Mouse (Mus musculus): ENCODE data around the gene Glis2. TPM values are rescaled to one million over a fixed set of nuclear protein-coding genes. Genes with fewer than 3 reads are reported as not detected.
A peak's percentile ranks its signal among the peaks of the same experiment; 100 is the strongest.

Glis2 gene
- polyA plus RNA-seq, 1 experiment from 2014 or later: 22.2 TPM

DNA sequence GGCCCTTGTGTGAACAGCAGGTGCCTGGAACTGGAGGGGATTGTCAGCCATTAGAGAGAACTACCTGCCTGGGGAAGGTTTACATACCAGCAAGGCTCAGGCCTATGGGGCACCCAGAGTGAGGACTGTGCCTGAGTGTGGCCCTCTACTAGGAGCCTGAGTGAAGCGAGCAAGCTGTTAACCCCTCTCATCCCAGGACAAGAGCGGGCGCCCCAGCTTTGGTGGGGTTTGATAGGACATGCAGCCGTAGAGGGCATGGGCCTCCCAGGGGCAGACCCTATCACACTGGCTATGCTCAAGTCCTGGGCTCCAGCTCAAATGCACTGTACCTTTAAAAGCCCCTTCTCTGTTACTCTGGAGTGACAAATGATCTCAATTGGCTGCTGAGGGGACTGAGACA is 52.3 kb downstream of the Glis2 start:
- Histone ChIP-seq H3K4me2 (no peak overlapping the region), H3K36me3 (peaks cover 46% of the 10 kb centered on the region), H3K9me3 (no peaks in the 10 kb centered on the region), H3K27me3 (no peaks in the 10 kb centered on the region), H3K27ac (replicated peaks) (no peak overlapping the region), H3K9ac (no peak overlapping the region; the same call in 1 of the 2 replicates), H3K4me3 (no peak overlapping the region), H3K4me1 (replicated peaks) (peaks cover 56% of the 10 kb centered on the region)
- ATAC-seq (ENCODE audit: low read depth): no peak
- 64% methylated on average over 4 of the region's 4 CpGs for WGBS

- H3K27me3 ChIP-seq: no peaks in the 10 kb centered on the region
- 71% methylated on average over 13 of the region's 13 CpGs for WGBS
- H3K4me3 ChIP-seq: no peak overlapping the region
- H3K9me3 ChIP-seq: no peaks in the 10 kb centered on the region
- H3K27ac ChIP-seq (replicated peaks): 0 out of 2 replicates have a peak overlapping the region, but pooled peaks have one; percentile 18
- ATAC-seq (ENCODE audit: low read depth): no peak
- no peak overlapping the region for H3K4me2 ChIP-seq
- 0 out of 2 replicates have a peak overlapping the region, but pooled peaks have one; percentile 17 for H3K9ac ChIP-seq
- peaks cover 52% of the 10 kb centered on the region for H3K4me1 ChIP-seq (replicated peaks)
- peaks cover 55% of the 10 kb centered on the region for H3K36me3 ChIP-seq
Measured at GRCm38 (mm10) chr16:4647651-4648141, 53.2 kb downstream of the Glis2 start.

GRCm38 (mm10) chr16:4648416-4649023 is 54.0 kb downstream of the Glis2 start:
- 88% methylated on average over 28 of the region's 28 CpGs for WGBS
- Histone ChIP-seq H3K4me1 (replicated peaks) (peaks cover 43% of the 10 kb centered on the region), H3K9me3 (no peaks in the 10 kb centered on the region), H3K36me3 (peaks cover 62% of the 10 kb centered on the region), H3K9ac (no peak overlapping the region), H3K4me3 (no peak overlapping the region), H3K27me3 (no peaks in the 10 kb centered on the region), H3K4me2 (no peak overlapping the region), H3K27ac (replicated peaks) (no peak overlapping the region)
- ATAC-seq (ENCODE audit: low read depth): no peak

- 85% methylated on average over 5 of the region's 5 CpGs for WGBS
- no peaks in the 10 kb centered on the region for H3K9me3 ChIP-seq
- H3K9ac ChIP-seq: no peak overlapping the region
- no peak overlapping the region for H3K4me2 ChIP-seq
- H3K27me3 ChIP-seq: no peaks in the 10 kb centered on the region
- peaks cover 63% of the 10 kb centered on the region for H3K36me3 ChIP-seq
- no peak for ATAC-seq (ENCODE audit: low read depth)
- no peak overlapping the region for H3K27ac ChIP-seq (replicated peaks)
- no peak overlapping the region for H3K4me3 ChIP-seq
- H3K4me1 ChIP-seq (replicated peaks): peaks cover 37% of the 10 kb centered on the region
Measured at GRCm38 (mm10) chr16:4649211-4649610, 54.7 kb downstream of the Glis2 start.

DNA sequence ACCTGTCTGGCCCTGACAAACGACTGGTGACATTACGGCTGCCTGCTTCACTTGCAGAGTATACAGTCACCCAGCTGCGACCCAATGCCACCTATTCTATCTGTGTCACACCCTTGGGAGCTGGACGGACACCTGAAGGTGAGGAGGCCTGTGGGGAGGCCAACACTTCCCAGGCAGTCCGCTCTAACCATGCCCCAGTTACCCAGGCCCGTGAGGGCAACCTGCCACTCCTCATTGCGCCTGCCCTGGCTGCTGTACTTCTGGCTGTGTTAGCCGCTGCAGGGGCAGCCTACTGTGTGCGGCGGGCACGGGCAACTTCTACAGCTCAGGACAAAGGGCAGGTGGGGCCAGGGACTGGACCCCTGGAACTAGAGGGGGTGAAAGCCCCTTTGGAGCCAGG is 55.2 kb downstream of the Glis2 start:
- peaks cover 32% of the 10 kb centered on the region for H3K4me1 ChIP-seq (replicated peaks)
- no peak for ATAC-seq (ENCODE audit: low read depth)
- no peaks in the 10 kb centered on the region for H3K27me3 ChIP-seq
- no peak overlapping the region for H3K27ac ChIP-seq (replicated peaks)
- H3K36me3 ChIP-seq: peaks cover 65% of the 10 kb centered on the region
- no peak overlapping the region for H3K9ac ChIP-seq
- no peak overlapping the region for H3K4me2 ChIP-seq
- 93% methylated on average over 11 of the region's 11 CpGs for WGBS
- H3K9me3 ChIP-seq: no peaks in the 10 kb centered on the region
- no peak overlapping the region for H3K4me3 ChIP-seq

DNA sequence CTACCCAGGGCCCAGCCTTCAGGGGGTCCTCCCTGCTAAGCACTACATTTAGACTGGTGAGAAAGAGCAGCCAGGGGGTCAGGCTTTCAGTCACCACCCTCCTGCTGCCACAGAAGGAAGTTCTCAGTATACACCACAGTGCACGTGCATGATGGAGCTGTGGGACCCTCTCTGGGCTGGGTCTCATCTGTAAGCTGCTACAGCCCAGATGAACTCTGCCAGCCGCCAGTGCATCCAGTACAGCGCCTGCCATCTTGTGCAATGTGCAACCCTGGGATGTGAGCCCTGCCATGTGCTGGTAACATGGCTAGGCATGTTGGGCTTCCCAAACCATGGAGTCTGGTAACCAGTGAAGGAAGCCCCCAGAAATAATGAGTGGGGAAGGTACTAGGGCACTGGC is 55.6 kb downstream of the Glis2 start:
- Histone ChIP-seq H3K9me3 (no peaks in the 10 kb centered on the region), H3K4me1 (replicated peaks) (peaks cover 31% of the 10 kb centered on the region), H3K27me3 (no peaks in the 10 kb centered on the region), H3K9ac (no peak overlapping the region), H3K4me2 (no peak overlapping the region), H3K36me3 (peaks cover 69% of the 10 kb centered on the region), H3K27ac (replicated peaks) (no peak overlapping the region), H3K4me3 (no peak overlapping the region)
- 91% methylated on average over 3 of the region's 3 CpGs for WGBS
- no peak for ATAC-seq (ENCODE audit: low read depth)

DNA sequence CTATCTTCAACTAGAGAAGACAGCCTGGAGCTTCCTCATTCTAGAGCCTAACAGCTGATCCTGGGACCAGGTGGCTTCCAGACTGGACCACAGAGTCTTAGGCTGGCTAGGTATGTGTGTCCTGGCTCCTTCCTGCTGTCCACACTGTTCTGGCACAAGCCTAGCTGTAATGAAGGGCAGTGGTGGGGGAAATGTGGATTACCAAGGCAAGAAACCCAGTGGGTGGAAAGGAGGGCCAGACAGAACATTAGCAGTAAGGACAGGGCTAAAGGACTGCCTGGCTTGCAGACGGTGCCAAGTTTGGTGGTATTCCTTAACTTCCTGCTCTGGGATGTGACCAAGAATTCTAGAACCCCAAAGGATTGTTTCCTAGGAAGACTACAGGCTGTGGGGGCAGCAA is 56.6 kb downstream of the Glis2 start:
- H3K27me3 ChIP-seq: no peaks in the 10 kb centered on the region
- no peak overlapping the region for H3K4me3 ChIP-seq
- 85% methylated on average over 1 of the region's 1 CpGs for WGBS
- peaks cover 39% of the 10 kb centered on the region for H3K4me1 ChIP-seq (replicated peaks)
- H3K4me2 ChIP-seq: no peak overlapping the region
- no peaks in the 10 kb centered on the region for H3K9me3 ChIP-seq
- peaks cover 79% of the 10 kb centered on the region for H3K36me3 ChIP-seq
- ATAC-seq (ENCODE audit: low read depth): no peak
- H3K9ac ChIP-seq: no peak overlapping the region
- peak overlapping the region; percentile 28; the same call in 1 of the 2 replicates for H3K27ac ChIP-seq (replicated peaks)

DNA sequence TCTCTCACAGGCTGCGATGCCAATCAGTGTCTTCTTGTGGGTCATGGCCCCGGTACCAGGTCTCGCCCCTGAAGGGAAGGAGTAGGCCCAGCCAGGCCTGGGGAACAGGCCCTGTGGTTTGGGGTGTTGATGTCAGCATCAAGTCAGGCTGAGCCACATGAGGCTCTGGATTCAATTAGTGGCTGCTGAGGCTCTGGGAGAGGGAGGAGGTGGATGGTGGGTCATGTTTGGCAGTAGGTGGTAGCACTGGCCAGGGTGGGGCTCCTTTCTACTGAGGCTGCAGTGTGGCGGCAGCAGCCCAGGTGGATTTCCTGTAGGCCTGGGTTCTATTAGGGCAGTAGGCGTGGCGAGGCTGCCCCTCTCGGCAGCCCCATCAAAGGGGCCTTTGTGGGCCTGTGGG is 57.1 kb downstream of the Glis2 start:
- WGBS: 61% methylated on average over 7 of the region's 7 CpGs
- H3K36me3 ChIP-seq: peaks cover 80% of the 10 kb centered on the region
- no peaks in the 10 kb centered on the region for H3K9me3 ChIP-seq

GRCm38 (mm10) chr16:4652707-4653416 is 58.3 kb downstream of the Glis2 start:
- Histone ChIP-seq H3K9ac (no peak overlapping the region), H3K9me3 (no peaks in the 10 kb centered on the region), H3K4me3 (no peak overlapping the region), H3K36me3 (peaks cover 75% of the 10 kb centered on the region), H3K4me2 (no peak overlapping the region), H3K27ac (replicated peaks) (no peak overlapping the region), H3K4me1 (replicated peaks) (peaks cover 25% of the 10 kb centered on the region), H3K27me3 (no peaks in the 10 kb centered on the region)
- no peak for ATAC-seq (ENCODE audit: low read depth)
- WGBS: 73% methylated on average over 4 of the region's 4 CpGs

More for the DNA sequence above, 57.1 kb downstream of the Glis2 start:
- ATAC-seq (ENCODE audit: low read depth): no peak
- Histone ChIP-seq H3K4me1 (replicated peaks) (peaks cover 37% of the 10 kb centered on the region), H3K27ac (replicated peaks) (peak overlapping the region; percentile 28; the same call in 1 of the 2 replicates), H3K4me2 (no peak overlapping the region), H3K4me3 (no peak overlapping the region), H3K27me3 (no peaks in the 10 kb centered on the region), H3K9ac (no peak overlapping the region)

DNA sequence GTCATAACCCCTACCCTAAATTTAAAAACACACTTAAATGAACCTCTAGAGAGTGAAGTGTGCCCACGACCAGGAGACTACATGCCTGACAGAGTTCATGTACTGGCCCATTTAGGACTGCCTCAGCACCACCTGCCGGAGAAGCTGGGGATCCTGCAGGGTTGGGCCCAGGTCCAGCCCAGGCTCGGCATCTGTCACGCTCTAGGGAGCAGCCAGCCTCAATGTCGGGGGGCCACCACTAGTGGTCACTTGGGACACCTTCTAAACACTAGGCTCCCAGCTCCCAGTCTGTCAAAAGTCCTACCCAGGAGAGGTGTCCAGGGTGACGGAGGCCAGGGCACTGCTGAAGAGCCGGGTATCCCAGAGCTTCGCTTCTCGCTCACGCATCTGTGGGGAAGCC is 60.2 kb downstream of the Glis2 start:
- H3K4me3 ChIP-seq: no peak overlapping the region
- peaks cover 34% of the 10 kb centered on the region for H3K4me1 ChIP-seq (replicated peaks)
- no peaks in the 10 kb centered on the region for H3K27me3 ChIP-seq
- peaks cover 59% of the 10 kb centered on the region for H3K36me3 ChIP-seq
- WGBS: 85% methylated on average over 10 of the region's 10 CpGs
- H3K4me2 ChIP-seq: no peak overlapping the region
- ATAC-seq (ENCODE audit: low read depth): no peak
- no peaks in the 10 kb centered on the region for H3K9me3 ChIP-seq
- H3K9ac ChIP-seq: no peak overlapping the region
- H3K27ac ChIP-seq (replicated peaks): no peak overlapping the region

- no peak for ATAC-seq (ENCODE audit: low read depth)
- H3K4me1 ChIP-seq (replicated peaks): peaks cover 34% of the 10 kb centered on the region
- no peak overlapping the region for H3K4me2 ChIP-seq
- H3K36me3 ChIP-seq: peaks cover 53% of the 10 kb centered on the region
- 70% methylated on average over 4 of the region's 4 CpGs for whole genome bisulfite sequencing
- no peak overlapping the region for H3K9ac ChIP-seq
- no peak overlapping the region for H3K27ac ChIP-seq (replicated peaks)
- H3K4me3 ChIP-seq: no peak overlapping the region
- H3K27me3 ChIP-seq: no peaks in the 10 kb centered on the region
- no peaks in the 10 kb centered on the region for H3K9me3 ChIP-seq
Measured at GRCm38 (mm10) chr16:4655251-4655734, 60.8 kb downstream of the Glis2 start.

GRCm38 (mm10) chr16:4655764-4656570 is 61.5 kb downstream of the Glis2 start:
- no peak overlapping the region for H3K27ac ChIP-seq (replicated peaks)

More at GRCm38 (mm10) chr16:4655764-4656570, 61.5 kb downstream of the Glis2 start:
- Histone ChIP-seq H3K9me3 (no peaks in the 10 kb centered on the region), H3K4me3 (no peak overlapping the region), H3K27me3 (no peaks in the 10 kb centered on the region), H3K4me2 (no peak overlapping the region), H3K4me1 (replicated peaks) (peaks cover 34% of the 10 kb centered on the region), H3K36me3 (peaks cover 53% of the 10 kb centered on the region), H3K9ac (0 out of 2 replicates have a peak overlapping the region, but pooled peaks have one; percentile 0)
- WGBS: 62% methylated on average over 11 of the region's 11 CpGs
- no peak for ATAC-seq (ENCODE audit: low read depth)
